Mouse (Mus musculus) thymus, postnatal 25 days (tissue): Measurements from ENCODE around the gene Sik1.

ENCODE experiments used
- DNase-seq: peaks from one replicate; pipeline ENCODE4 v3.0.0; 2022

The Sik1 gene

GRCm38 (mm10) chr17:31875326-31875930 is 19.8 kb upstream of the Sik1 start:
- DNase-seq: no peak

- no peak for DNase-seq
These were observed 19.1 kb upstream of the Sik1 start for GRCm38 (mm10) chr17:31874691-31875090.

- no peak for DNase-seq
These were observed 18.4 kb upstream of the Sik1 start for GRCm38 (mm10) chr17:31873973-31874372.

GRCm38 (mm10) chr17:31873185-31873870 is 17.7 kb upstream of the Sik1 start:
- no peak for DNase-seq

- DNase-seq: no peak
These were observed 17.2 kb upstream of the Sik1 start for GRCm38 (mm10) chr17:31872826-31873165.

- DNase-seq: no peak
These were observed 16.6 kb upstream of the Sik1 start for GRCm38 (mm10) chr17:31871968-31872825.

GRCm38 (mm10) chr17:31870931-31871421 is 15.4 kb upstream of the Sik1 start:
- DNase-seq: no peak

GRCm38 (mm10) chr17:31870446-31870845 is 14.8 kb upstream of the Sik1 start:
- DNase-seq: no peak

GRCm38 (mm10) chr17:31868076-31868475 is 12.5 kb upstream of the Sik1 start:
- DNase-seq: no peak

GRCm38 (mm10) chr17:31867061-31867460 is 11.5 kb upstream of the Sik1 start:
- DNase-seq: no peak

GRCm38 (mm10) chr17:31865636-31866035 is 10.0 kb upstream of the Sik1 start:
- DNase-seq: no peak

GRCm38 (mm10) chr17:31864666-31865450 is 9.3 kb upstream of the Sik1 start:
- no peak for DNase-seq

GRCm38 (mm10) chr17:31863151-31863815 is 7.7 kb upstream of the Sik1 start:
- no peak for DNase-seq

- DNase-seq: no peak
These were observed 6.5 kb upstream of the Sik1 start for GRCm38 (mm10) chr17:31862136-31862535.

- DNase-seq: no peak
These were observed 6.1 kb upstream of the Sik1 start for GRCm38 (mm10) chr17:31861661-31862060.

- no peak for DNase-seq
These were observed 5.3 kb upstream of the Sik1 start for GRCm38 (mm10) chr17:31860856-31861255.

GRCm38 (mm10) chr17:31859367-31859766 is 3.8 kb upstream of the Sik1 start:
- no peak for DNase-seq

GRCm38 (mm10) chr17:31858786-31859185 is 3.2 kb upstream of the Sik1 start:
- no peak for DNase-seq

GRCm38 (mm10) chr17:31857903-31858426 is 2.4 kb upstream of the Sik1 start:
- DNase-seq: no peak

GRCm38 (mm10) chr17:31857251-31857650 is 1.6 kb upstream of the Sik1 start:
- DNase-seq: no peak

- DNase-seq: no peak
These were observed 1.0 kb upstream of the Sik1 start for GRCm38 (mm10) chr17:31856519-31857160.
